Mouse (Mus musculus): ENCODE measurements around the gene 9830107B12Rik.
"Not testable (repeated sequence)": the region's sequence is repeated elsewhere in the genome, so short reads cannot be mapped to it uniquely, and the experiment has no call there.

The 9830107B12Rik gene

GRCm38 (mm10) chr17:48146120-48146519, at the start of gene 9830107B12Rik:
TSS of gene 9830107B12Rik (minus strand) at chr17:48146268.
- DNase-seq: no peak

GRCm38 (mm10) chr17:48192366-48192765, 46.3 kb upstream of the 9830107B12Rik start:
- DNase-seq: no peak

GRCm38 (mm10) chr17:48185252-48185651, 39.2 kb upstream of the 9830107B12Rik start:
- peak in 1 of 2 experiments; percentile 10 for DNase-seq

GRCm38 (mm10) chr17:48167103-48167502, 21.0 kb upstream of the 9830107B12Rik start, which contains the start of gene A530064D06Rik:
TSS of gene A530064D06Rik (minus strand) at chr17:48167275.
- DNase-seq: not testable (repeated sequence)

- DNase-seq: no peak
Observed at GRCm38 (mm10) chr17:48157382-48158076, 11.5 kb upstream of the 9830107B12Rik start.

GRCm38 (mm10) chr17:48132810-48133209, 13.3 kb downstream of the 9830107B12Rik start:
- DNase-seq: no peak

GRCm38 (mm10) chr17:48120456-48120855, 25.6 kb downstream of the 9830107B12Rik start:
- DNase-seq: no peak

GRCm38 (mm10) chr17:48119656-48120055, 26.4 kb downstream of the 9830107B12Rik start:
- DNase-seq: peak; percentile 91 to 93

GRCm38 (mm10) chr17:48118570-48118969, 27.5 kb downstream of the 9830107B12Rik start:
- peak in 1 of 2 experiments; percentile 47 for DNase-seq

GRCm38 (mm10) chr17:48110547-48111287, 35.4 kb downstream of the 9830107B12Rik start:
- DNase-seq: peak; percentile 76 to 77

- DNase-seq: no peak
Observed at GRCm38 (mm10) chr17:48108520-48108919, 37.5 kb downstream of the 9830107B12Rik start.

GRCm38 (mm10) chr17:48107862-48108261, 38.2 kb downstream of the 9830107B12Rik start:
- DNase-seq: peak; percentile 49 to 51

- DNase-seq: peak; percentile 44 to 63
Observed at GRCm38 (mm10) chr17:48107333-48107732, 38.7 kb downstream of the 9830107B12Rik start.

- peak; percentile 91 to 92 for DNase-seq
Observed at GRCm38 (mm10) chr17:48100441-48101417, 45.3 kb downstream of the 9830107B12Rik start.

GRCm38 (mm10) chr17:48099312-48099711, 46.8 kb downstream of the 9830107B12Rik start:
- no peak for DNase-seq

GRCm38 (mm10) chr17:48098528-48098890, 47.6 kb downstream of the 9830107B12Rik start:
- peak; percentile 38 for DNase-seq

- peak in 1 of 2 experiments; percentile 26 for DNase-seq
Observed at GRCm38 (mm10) chr17:48097743-48098527, 48.1 kb downstream of the 9830107B12Rik start.

GRCm38 (mm10) chr17:48097011-48097742, 48.9 kb downstream of the 9830107B12Rik start:
- peak; percentile 72 to 75 for DNase-seq

GRCm38 (mm10) chr17:48096321-48096720, 49.7 kb downstream of the 9830107B12Rik start:
- DNase-seq: peak; percentile 30 to 34

GRCm38 (mm10) chr17:48095718-48096121, 50.3 kb downstream of the 9830107B12Rik start:
- DNase-seq: peak; percentile 28 to 35
